Mouse (Mus musculus) lung, postnatal 0 days (tissue): ENCODE results near the gene Atp1a1.

Experiments used
- CTCF ChIP-seq: IDR thresholded peaks from 2 replicates; pipeline ENCODE4 v1.5.1; 2016; ENCODE audit warnings: antibody characterized with exemption, mild to moderate bottlenecking
- EP300 ChIP-seq: IDR thresholded peaks from 2 replicates; pipeline ENCODE4 v1.6.1; 2016; ENCODE audit warnings: antibody characterized with exemption, mild to moderate bottlenecking, control low read depth

GRCm38 (mm10) chr3:101564011-101564410 lies 40.5 kb downstream of the Atp1a1 start:
- TF ChIP-seq EP300 (no peak), CTCF (no peak)
